Mouse (Mus musculus) cortical plate, adult 2 months (tissue): Measurements from ENCODE around the gene Col3a1. TPM values are rescaled to one million over a fixed set of nuclear protein-coding genes. Genes with fewer than 3 reads are reported as not detected.
A peak's percentile ranks its signal among the peaks of the same experiment; 100 is the strongest.

ENCODE experiments used
- H3K27ac ChIP-seq: fragments of 200-500 bp; 2 replicates; pipeline ENCODE4 v1.5.1; 2012; ENCODE audit warnings: low read length, control low read depth, inconsistent platforms; ENCODE audit not compliant: insufficient read depth
- H3K4me1 ChIP-seq: fragments of 200-500 bp; 2 replicates; pipeline ENCODE4 v1.6.1; 2011; ENCODE audit warnings: low read length; ENCODE audit not compliant: control insufficient read depth, insufficient read depth
- H3K4me3 ChIP-seq: fragments of 200-500 bp; 2 replicates; pipeline ENCODE4 v1.5.1; 2011; ENCODE audit warnings: mild to moderate bottlenecking, low read length, control low read depth; ENCODE audit not compliant: insufficient read depth
- CTCF ChIP-seq: fragments of 200-500 bp; IDR thresholded peaks from 2 replicates; pipeline ENCODE4 v1.5.1; 2011; ENCODE audit warnings: mild to moderate bottlenecking, control low read depth, low read length; ENCODE audit not compliant: insufficient read depth; ENCODE audit errors: extremely low read depth
- POLR2A ChIP-seq: fragments of 200-500 bp; IDR thresholded peaks from 2 replicates; pipeline ENCODE4 v1.6.1; 2011; ENCODE audit warnings: mild to moderate bottlenecking, low read length, control low read depth; ENCODE audit not compliant: insufficient read depth; ENCODE audit errors: extremely low read depth
- polyA plus RNA-seq: library from polyadenylated mRNA; depleted of rRNA; stranded (reverse); fragments of >200 nt; gene quantifications from 2 replicates; pipeline ENCODE4 v1.2.3, GENCODE M21; 2012; rRNA removed

Gene Col3a1
- 1.9 and 2.2 TPM in 2 replicates for polyA plus RNA-seq

GRCm38 (mm10) chr1:45311388-45311787, at the start of gene Col3a1:
Gene Col3a1, plus strand, starts transcription at chr1:45311538.
- TF ChIP-seq POLR2A (no peak), CTCF (no peak)

GRCm38 (mm10) chr1:45269421-45269820, 41.9 kb upstream of the Col3a1 start:
- Histone ChIP-seq H3K4me1 (no peaks in the 10 kb centered on the region), H3K4me3 (no peak overlapping the region), H3K27ac (no peak overlapping the region)
- no peak for TF ChIP-seq POLR2A
- no peak for TF ChIP-seq CTCF

More at GRCm38 (mm10) chr1:45311388-45311787, at the start of gene Col3a1:
- H3K4me3 ChIP-seq: no peak within 1 kb of the TSS
- no peaks in the 10 kb centered on the region for H3K4me1 ChIP-seq
- H3K27ac ChIP-seq: peak within 1 kb of the TSS; percentile 71; the same call in 1 of the 2 replicates

GRCm38 (mm10) chr1:45276006-45276539, 35.3 kb upstream of the Col3a1 start:
- Histone ChIP-seq H3K27ac (no peak overlapping the region), H3K4me1 (no peaks in the 10 kb centered on the region), H3K4me3 (no peak overlapping the region)
- no peak for TF ChIP-seq POLR2A
- no peak for TF ChIP-seq CTCF

GRCm38 (mm10) chr1:45287954-45288353, 23.4 kb upstream of the Col3a1 start:
- no peak overlapping the region for H3K4me3 ChIP-seq
- H3K27ac ChIP-seq: no peak overlapping the region
- TF ChIP-seq CTCF: no peak
- no peak for TF ChIP-seq POLR2A
- no peaks in the 10 kb centered on the region for H3K4me1 ChIP-seq

GRCm38 (mm10) chr1:45290037-45290436, 21.3 kb upstream of the Col3a1 start:
- Histone ChIP-seq H3K27ac (no peak overlapping the region), H3K4me1 (no peaks in the 10 kb centered on the region)
- TF ChIP-seq CTCF (no peak), POLR2A (no peak)

GRCm38 (mm10) chr1:45299394-45300119, 11.8 kb upstream of the Col3a1 start:
- no peak overlapping the region for H3K4me3 ChIP-seq
- H3K4me1 ChIP-seq: no peaks in the 10 kb centered on the region
- no peak for TF ChIP-seq POLR2A
- no peak for TF ChIP-seq CTCF
- no peak overlapping the region for H3K27ac ChIP-seq

More at GRCm38 (mm10) chr1:45290037-45290436, 21.3 kb upstream of the Col3a1 start:
- H3K4me3 ChIP-seq: no peak overlapping the region

- TF ChIP-seq POLR2A (no peak), CTCF (no peak)
- Histone ChIP-seq H3K4me3 (no peak overlapping the region), H3K27ac (no peak overlapping the region), H3K4me1 (no peaks in the 10 kb centered on the region)
Measured at GRCm38 (mm10) chr1:45304273-45304672, 7.1 kb upstream of the Col3a1 start.

- H3K27ac ChIP-seq: no peak overlapping the region
- TF ChIP-seq POLR2A (no peak), CTCF (no peak)
- H3K4me3 ChIP-seq: no peak overlapping the region
- no peaks in the 10 kb centered on the region for H3K4me1 ChIP-seq
Measured at GRCm38 (mm10) chr1:45309015-45309414, 2.3 kb upstream of the Col3a1 start.

GRCm38 (mm10) chr1:45311962-45312361, 624 bp downstream of the Col3a1 start:
- H3K4me1 ChIP-seq: no peaks in the 10 kb centered on the region
- H3K4me3 ChIP-seq: no peak overlapping the region
- no peak overlapping the region for H3K27ac ChIP-seq
- TF ChIP-seq POLR2A (no peak), CTCF (no peak)

- Histone ChIP-seq H3K4me3 (no peak overlapping the region), H3K4me1 (no peaks in the 10 kb centered on the region), H3K27ac (no peak overlapping the region)
- no peak for TF ChIP-seq POLR2A
- no peak for TF ChIP-seq CTCF
Measured at GRCm38 (mm10) chr1:45312870-45313269, 1.5 kb downstream of the Col3a1 start.
